Mouse (Mus musculus) testis, adult 2 months (tissue): ENCODE measurements around the gene Manbal.

Experiments
- CTCF ChIP-seq: fragments of 200-500 bp; IDR thresholded peaks from 2 replicates; pipeline ENCODE4 v1.5.1; 2012; ENCODE audit warnings: low read depth, mild to moderate bottlenecking, inconsistent platforms, low read length, moderate library complexity; ENCODE audit not compliant: control insufficient read depth, insufficient read depth, insufficient replicate concordance
- POLR2A ChIP-seq: fragments of 200-500 bp; IDR thresholded peaks from 2 replicates; pipeline ENCODE4 v1.6.1; 2012; ENCODE audit warnings: low read depth, mild to moderate bottlenecking, inconsistent platforms, low read length, moderate library complexity; ENCODE audit not compliant: control insufficient read depth

- TF ChIP-seq CTCF (no peak), POLR2A (no peak)
Measured at GRCm38 (mm10) chr2:157425643-157425988, 58.2 kb downstream of the Manbal start.
